Mouse (Mus musculus) c-Kit-positive CD71-positive TER-119-negative erythroid progenitor cells, embryonic 14.5 days (primary cell): Measurements from ENCODE around the gene Hoxa3.

Experiments
- DNase-seq: peaks from one replicate; pipeline ENCODE4 v3.0.0-alpha.2; 2013; ENCODE audit warnings: low read depth

Gene Hoxa3

DNA sequence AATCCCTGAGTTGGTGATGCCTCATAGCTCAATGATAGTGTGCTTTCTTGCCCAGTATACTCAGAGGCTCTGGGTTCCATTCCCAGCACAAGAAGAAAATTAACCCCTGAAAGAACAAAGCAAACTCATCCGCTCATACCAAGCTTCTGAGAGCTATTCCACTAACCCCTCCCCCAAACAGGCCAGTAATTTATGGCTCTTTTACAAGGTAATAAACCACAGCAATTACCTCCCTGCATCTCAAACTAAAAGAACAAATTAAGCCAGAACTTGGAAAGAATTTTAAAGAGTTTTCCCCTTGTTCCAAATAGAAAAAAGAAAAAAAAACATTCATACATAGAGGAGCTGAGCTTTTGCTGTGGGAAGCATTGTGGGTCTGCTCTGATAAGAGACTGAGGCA lies 30.3 kb downstream of the Hoxa3 start:
- no peak for DNase-seq

DNA sequence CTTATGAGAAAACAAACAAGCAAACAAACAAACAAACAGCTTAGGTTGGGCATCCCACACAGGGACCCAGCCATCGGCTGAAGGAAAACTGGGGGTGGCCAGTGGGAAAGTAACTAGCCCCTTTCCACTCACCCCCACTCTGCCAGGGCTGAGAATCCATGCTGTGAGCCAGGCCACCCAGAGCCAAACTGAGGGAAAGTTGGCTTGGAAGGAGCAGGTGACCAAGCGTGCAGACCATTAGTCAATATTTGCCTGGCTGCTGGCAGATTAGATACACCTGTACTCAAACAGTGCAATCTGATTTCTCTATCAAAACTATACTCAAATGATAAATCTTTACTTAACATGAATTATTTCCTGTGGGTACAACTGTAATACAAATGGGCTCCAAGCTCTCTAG lies 31.1 kb downstream of the Hoxa3 start:
- no peak for DNase-seq

DNA sequence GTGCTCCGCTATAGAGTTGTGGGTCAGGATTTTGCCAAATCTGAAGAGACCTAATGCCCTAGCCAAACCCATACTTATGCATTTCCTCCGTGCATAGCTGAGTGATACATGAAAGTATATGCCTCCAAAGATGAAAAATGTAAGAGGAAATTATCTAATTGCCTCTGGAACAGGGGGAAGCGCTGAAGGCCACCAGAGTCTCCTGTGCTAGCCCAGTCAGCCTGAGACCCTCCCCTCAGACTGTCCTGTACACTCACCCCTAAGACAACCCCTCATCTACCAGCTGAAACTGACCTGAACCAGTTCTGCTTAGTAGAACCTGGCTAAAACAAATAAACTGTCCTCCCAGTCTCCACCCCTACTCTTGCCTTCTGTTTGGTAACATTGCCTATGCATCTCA lies 32.4 kb downstream of the Hoxa3 start:
- no peak for DNase-seq

DNA sequence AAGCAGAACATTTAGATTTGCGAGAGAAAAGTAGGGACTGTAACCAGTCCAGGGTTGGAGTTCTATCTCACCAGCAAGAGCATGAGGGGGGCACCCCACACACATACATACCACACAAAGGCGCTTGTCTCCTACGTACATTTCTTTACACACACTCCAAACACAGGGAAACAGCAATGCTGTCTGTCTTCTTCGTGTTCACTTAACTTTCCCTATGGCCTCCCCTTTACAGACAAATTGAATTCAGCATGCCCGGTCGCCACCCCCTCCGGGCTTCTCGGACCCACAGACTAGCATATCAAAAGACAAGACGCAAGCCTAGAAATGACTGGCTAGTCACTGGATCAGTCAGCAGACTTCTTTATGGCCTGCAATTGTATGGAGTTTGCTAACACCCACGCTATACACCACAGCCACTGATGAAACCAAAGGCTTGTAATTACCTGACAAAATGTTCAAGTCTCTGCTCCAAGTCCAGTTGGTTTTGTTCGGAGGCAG lies 32.9 kb downstream of the Hoxa3 start:
- DNase-seq, result no peak

DNA sequence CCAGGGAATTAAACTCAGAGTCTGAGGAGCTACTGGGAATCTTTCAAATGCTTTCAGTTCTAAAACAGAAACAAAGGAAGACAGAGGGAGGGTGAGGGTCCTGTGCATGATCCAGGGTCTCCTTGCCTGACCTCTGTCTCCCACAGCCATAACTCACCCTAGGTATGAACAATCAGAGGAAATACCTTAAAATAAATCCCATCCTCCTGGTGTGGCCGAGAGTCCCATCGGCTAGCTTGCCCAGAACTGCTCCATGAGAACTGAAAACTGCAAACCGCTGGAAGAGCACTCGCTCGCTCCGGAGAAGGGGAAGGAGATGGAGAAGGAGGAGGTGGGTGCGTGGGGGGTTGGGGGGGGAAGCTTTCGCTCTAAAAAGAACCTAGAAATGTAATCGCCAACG lies 33.4 kb downstream of the Hoxa3 start:
- no peak for DNase-seq

DNA sequence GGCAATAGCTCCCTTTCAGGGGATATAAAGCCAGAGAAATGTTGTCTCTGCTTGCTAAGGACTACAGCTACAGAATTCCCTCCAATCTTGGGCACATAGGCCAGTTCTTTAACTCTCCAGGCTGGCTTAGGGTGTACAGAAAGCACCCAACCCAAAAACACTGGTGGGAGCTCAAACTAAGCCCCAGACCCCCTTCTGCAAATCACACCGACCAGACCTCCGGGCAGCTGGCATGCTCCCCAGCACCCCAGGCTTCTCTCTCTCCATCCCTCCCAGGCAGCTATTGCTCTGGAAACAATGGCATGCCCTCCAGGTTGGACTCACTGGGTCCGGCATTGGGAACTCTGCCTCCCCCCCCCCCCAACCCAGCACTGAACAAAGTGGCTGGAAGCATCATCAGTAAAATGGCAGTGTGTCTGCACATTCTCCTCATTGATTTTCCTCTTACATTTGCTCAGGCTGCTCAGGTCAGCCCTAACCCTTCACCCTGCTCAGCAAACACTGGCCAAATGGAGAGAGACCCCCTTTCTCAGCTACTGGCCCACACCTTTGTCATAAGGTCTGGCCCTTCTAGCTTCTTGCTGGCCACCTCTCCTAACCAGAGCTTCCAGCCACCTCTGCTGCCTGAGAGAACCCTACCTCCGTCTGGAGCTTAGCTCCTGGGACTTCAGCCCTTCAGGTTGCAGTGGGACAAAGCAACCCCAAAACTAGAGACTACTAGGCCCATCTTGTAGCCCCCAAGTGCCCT lies 34.0 kb downstream of the Hoxa3 start:
- DNase-seq, result no peak

DNA sequence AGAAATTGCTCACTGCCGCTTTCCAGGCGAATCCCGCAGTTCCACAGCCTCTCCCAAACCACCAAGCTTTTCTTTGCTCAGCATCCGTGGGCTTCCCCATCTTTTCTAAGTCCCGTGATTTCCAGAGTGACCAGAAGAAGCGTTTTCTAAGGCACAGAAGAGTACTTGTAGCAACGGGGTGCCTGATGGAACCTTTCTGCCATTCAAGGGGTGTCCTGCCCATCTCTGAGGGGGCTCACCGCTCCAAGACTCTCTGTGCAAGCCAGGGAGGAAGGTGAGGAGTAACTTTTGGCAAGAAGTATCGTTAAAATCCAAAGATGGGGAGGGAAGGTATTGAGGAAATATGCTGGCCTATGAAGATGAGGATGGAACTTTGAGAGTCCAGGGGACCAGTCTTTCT lies 35.3 kb downstream of the Hoxa3 start:
- no peak for DNase-seq

DNA sequence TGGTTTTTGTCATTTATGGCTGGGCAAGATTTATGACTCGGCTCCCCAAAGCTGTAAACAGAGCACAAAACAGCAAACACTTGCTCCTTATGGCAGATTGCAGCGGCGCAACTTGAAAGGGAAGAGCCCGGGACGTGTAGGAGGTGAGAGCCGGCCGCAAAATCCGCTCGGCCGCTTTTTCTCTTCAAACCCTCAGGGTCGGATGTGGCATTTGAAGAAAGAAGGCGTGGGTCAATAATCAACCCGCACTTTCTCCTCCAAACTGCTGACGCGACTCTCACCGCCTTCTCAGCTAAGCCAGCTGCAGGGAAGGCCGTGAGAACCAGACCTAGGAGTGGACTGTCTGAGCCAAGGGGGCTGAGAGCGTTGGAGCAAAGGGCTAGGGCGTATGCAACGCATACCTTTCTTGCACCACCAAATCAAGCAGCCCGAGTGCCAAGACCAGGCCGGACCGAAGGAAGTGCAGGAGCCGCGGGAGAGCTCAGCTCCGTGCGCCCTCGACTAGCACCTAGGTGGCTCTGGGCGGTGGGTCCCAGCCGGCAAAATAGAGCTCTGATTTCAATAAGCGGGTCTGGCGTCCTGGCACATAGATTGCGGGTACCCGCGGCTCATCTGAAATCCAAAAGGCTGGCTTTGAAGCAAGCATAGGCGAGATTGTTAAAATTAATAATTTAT lies 35.9 kb downstream of the Hoxa3 start, which contains the start of gene 5730596B20Rik:
Gene 5730596B20Rik, plus strand, starts transcription at position 438 of the 675 bp plus-strand sequence.
- DNase-seq, result no peak

DNA sequence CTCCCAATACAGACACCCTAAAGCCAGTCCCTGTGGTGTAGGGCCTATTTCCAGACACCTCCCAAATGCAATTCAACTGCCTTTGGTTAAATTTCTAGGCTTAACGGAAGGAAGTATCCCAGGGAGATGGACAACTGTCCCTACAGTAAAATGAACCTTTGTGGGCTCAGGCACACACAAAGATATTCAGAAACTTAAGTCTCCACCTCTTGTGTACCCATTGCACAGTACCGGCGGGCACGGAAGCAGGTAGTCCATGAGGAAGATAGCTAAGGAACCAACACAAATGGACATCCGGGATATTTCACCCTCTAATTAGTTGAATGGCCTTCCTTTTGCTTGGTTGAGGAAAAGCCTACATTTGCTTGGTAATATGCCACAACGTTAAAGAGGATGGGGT lies 36.7 kb downstream of the Hoxa3 start:
- DNase-seq, result no peak

DNA sequence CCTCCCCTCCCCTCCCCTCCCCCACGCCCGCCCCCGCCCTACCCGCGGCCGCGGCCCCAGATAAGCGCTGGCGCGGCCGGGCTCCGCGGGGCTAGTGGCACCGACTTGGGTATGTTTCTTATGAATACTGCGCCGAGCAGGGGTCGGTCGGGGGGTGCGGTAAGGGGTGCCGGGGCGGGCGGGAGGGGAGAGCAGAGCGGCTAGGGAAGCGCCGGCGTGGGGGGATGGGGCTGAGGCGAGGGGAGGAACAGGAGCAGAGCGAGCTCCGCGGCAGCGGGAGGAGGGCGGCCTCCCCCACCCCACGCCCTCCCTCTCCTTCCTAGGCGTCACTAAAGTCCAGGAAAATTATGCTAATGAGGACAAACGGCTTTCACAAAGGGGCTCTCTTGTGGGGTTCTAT lies 37.3 kb downstream of the Hoxa3 start:
- DNase-seq, result no peak

DNA sequence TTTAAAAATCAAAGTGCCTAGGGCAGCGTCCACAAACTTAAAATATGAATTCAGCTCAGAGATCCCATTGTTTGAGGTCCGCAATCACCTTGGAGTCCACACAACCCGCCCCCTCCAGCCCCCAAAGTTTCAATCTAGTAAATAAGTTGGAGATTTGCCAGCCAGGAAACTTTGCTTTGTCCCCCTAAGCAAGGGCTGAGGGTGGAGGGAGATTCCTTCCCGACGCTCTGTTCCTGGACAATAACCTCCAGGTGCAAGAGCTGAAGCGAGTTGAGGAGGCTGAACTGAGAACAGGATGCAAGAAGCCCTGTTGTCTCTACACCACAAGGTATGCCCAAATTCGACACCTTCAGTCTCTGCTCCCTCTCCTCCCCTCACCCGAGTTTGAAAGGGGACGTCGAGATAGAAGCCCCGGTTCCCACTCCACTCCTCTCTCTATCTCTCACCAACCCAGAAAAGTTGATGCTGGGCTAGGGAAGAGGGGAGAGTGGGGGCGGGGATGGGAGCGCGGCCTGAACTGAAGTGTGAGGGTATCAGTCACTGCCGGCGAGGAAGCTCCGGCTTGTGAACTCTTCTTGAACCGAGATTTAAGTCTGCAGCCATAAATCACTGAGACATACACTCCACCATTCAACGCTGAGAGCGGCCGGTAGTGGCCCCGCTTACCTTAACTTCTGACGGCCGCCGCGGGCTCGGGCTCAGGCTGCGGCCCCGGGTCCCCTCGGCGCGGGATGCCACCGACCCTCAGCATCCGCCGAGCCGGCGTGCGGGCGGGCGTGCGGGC lies 38.0 kb downstream of the Hoxa3 start:
- no peak for DNase-seq

DNA sequence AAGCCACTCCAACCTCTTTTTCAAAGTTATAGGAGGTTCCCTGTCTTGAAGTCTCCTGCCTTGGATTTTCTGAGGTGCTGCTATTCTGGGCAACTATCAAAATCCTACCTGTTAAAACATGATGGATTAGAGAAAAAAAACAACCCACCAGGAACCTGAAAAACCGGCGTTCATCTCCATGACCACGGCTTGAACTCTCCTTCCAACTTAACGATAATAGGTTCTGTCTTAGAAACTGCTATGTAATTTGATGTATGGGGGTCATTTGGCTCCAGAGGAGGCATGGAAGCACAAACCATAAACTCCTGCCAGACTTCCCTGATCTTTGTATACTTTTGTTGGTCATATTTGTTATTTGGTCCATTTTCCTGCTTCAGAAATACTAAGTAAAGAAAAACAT lies 39.5 kb downstream of the Hoxa3 start:
- DNase-seq, result no peak

DNA sequence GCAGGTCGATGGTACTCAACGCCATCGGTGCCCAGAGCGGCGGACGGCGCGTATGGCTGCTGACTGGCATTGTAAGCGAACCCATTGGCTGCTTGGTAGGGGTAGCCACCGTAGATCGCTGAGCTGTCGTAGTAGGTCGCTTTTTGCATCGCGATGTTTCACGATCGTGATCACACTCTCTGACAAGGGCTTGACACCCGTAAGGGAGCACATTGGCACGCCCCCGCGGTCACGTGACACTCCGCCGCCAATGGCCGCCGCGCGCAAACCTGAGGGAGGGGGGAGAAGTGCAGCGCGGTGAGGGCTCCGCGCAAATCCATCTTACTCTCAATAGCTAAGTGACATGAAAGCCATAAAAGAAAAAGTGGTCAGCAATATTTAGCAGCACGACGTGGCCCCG lies 40.6 kb downstream of the Hoxa3 start:
- DNase-seq, result no peak

DNA sequence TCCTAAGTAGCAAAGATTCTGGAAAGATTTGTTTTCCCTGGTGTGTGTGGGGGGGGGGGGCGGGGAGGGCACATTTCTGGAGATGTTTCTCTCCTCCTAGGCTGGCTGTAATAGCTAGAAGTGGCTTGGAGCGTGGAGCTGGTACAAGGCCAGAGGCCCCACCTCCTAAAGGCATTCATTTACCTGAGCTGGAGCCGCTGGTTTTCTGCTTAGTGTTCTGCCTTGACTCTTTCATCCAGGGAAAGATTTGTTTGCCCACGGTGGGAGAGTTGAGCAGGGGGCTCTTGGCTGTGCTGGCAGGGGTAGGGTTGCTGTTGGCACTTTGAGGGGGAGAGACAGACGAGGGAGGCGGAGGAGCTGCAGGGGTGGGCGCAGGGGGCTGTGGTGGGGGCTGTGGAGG lies 41.2 kb downstream of the Hoxa3 start:
- DNase-seq, result no peak

DNA sequence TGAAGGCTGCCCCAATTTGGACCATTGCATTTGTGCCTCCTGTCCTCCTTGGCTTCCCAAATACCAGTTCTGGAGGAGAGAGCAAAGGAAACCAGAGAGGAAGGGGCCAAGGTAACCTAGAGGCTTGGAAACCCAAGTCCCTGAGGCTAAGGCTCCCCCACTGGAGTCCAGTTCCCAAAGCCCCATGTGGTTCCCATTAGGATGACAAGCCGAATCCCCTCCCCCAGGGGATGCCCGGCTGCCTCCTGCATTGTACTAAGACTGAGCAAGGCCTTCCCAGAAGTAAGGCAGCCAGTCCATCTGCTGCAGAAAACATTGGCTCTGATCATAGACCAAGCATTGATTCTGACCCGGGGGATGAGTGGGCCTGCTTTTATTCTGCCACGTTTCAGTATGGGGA lies 41.8 kb downstream of the Hoxa3 start:
- no peak for DNase-seq

DNA sequence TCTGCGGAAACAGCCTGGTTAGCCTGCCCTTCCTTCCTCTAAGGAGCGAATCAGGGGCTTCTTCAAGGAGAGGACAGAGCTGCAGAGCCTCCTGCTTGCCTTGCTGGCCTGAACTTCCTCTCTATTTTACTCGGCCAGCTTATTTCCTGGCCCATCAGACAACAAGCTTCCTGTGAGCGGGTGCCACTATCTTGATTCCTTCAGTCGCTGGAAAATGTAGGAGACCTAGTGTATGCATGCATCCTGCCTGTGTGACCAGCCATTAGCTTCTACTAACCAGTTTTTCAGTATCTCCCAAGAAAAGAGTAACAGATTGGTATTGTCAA lies 42.3 kb downstream of the Hoxa3 start:
- DNase-seq, result no peak

DNA sequence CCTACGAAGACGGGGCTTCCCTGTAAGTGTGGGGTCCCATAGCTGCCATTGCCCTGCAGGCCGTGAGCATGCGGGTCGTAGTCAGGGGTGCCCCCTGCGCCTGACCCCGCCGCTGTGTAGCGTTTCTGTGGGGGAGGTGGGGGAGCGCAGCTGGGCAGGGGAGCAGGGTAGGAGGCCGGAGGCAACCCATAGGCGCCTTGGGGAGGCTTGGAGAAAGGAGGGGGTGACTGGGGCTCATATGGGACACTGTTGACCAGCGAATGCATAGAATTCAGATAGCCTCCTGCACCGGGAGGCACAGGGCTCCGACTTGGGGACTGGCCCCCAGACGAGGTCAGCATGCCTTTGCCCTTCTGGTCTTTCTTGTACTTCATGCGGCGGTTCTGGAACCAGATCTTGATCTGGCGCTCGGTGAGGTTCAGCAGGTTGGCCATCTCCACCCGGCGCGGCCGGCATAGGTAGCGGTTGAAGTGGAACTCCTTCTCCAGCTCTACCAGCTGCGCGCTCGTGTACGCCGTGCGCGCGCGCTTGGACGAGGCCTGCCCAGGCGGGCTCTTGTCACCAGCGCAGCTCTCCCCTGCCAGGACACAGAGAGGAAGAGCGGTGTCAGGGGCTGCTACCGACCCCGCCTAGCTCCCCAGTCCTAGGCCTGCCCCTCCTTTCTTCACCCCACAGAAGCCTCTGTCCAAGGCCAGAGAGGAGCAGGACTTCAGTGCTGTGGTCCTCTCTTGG lies 42.8 kb downstream of the Hoxa3 start:
- DNase-seq, result no peak

DNA sequence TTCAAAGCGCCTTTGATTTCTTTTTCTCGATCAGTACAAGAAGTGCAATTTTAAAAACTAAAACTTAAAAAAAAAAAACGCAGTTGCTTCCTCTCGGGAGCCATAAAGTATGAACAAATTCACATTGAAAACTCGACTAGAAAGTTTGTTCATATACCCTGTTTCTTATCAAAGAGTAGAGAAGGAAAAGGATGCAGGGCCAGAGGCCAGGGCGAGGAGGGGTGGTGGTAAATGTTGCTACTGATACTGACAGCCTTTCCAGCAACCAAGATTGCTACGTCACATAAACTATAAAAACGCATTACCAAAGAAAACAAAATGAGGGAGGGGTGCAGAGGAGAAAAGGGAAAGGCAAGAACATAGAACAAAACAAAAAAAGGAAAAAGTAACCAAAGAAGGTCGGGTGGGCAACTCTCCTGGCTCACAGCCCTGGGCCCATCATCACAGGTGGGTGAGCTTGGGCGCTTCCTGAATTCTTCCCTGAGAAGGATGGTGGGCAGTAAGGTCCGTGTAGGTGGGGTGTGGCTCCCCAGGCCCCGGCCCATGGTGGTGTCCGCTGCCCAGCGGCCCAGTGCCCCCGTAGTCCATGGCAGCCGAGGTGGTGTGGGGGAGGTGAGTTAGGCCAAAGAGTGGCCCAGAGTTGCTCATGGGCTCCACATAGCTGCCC lies 43.5 kb downstream of the Hoxa3 start:
- no peak for DNase-seq

DNA sequence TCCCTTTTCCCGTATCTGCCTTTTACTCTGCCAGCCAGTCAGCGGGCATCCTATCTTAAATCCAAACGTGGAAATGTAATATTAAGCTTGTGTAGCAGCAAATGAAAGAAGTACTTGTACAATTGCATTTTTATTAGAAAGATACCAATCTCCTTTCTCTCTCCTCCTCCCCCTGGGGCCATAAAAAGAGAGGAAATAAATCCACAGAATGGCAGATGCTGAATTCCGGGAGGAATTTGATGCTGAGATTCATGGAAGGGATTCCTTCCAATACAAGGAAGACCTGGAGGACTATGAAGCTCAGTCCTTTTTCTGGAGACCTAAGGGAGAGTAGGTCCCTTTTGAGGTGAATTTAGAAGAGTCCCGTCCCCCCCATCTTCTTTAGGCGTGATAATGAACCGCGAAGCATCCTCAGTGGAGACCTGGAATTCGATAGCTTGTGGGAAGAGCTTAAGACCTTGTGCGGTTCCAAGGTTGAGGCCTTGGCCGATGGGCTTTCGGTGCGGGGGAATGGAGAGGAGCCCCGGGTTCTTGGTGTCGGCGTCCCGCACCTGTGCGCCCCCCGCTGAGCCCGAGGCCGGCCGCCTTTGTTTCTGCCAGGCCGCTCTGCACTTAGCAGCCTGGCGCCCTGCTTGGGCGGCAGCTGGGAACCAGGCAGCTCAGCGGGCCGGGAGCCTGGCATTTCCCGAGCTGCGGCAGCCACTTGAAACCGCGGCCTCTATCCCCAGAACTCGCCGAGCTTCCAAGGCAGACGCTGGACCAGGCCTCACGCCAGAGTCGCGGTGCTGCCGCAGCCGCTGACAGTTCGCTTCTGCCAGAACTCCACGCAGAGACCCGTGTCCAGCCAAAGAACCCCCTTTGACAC lies 44.7 kb downstream of the Hoxa3 start:
- no peak for DNase-seq

DNA sequence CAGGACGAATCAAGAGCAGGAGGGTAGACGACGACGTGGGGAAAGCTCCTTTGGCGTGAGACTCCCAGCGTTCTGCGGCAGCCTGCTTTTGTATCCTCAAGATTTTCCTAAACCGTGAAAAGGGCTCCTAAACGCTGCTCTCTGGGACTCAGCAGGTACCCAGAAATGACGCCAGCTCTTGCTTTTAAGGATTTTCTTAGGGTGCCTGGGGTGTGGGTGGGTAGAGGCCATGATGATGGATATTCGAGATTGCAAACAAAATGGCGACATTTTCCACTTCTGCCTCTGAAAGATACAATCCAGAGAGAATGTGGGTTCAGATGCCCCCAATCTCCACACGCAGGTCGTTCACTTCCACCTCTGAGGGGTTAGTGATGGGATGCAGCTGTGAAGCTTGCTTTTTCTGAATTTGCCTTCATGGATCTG lies 45.4 kb downstream of the Hoxa3 start:
- DNase-seq, result no peak

DNA sequence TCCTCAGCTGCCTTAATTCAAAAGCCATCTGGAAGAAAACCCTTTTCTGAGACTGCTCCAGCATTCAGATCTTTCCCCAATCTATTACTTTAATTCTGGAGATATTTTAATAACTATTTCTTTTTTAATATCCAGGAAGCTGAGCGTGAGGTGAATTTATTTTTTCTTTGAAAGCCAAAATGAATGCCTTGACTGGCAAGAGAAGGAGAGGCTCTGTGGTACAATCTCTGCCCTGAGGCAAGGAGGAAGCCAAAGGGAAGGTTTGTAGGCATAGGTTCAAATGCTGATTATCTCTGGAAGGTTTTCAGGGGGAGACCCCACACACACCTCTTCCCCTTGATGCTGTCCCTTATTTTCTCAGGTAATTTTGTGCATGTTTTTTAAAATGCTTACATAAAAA lies 46.0 kb downstream of the Hoxa3 start:
- no peak for DNase-seq
